Mouse (Mus musculus) E14TG2a.4 (cell line): ENCODE measurements around the gene Fndc8.

Experiments used
- CTCF ChIP-seq: conservative IDR thresholded peaks from 2 replicates; pipeline ENCODE4 v1.5.1; 2014; ENCODE audit warnings: low read length
- NANOG ChIP-seq: IDR thresholded peaks from 2 replicates; pipeline ENCODE4 v1.6.1; 2014; ENCODE audit warnings: borderline replicate concordance, low read length, mixed read lengths
- POU5F1 ChIP-seq: IDR thresholded peaks from 2 replicates; pipeline ENCODE4 v1.6.1; 2014; ENCODE audit warnings: low read length, borderline replicate concordance

DNA sequence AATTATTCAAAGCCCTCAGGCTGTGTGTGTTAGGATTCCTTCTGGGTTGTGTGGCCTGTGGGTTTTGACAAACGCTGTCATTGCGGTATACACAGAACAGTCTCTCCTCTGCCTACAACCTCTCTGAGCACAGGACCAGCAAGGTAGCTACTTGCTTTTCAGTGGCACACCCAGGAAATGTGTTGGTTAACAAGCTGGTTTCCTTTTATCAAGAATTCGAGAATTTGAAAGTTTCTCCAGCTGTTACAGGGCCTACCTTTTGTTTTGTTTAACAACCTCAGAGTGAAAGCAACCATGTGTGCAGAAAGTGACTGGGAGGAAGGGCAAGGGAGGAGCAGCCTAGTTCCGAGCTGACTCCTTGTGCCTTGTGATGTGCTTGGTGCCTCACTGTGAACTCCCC lies 55.5 kb downstream of the Fndc8 start:
- TF ChIP-seq CTCF (no peak), NANOG (no peak), POU5F1 (no peak)
